Mouse (Mus musculus): ENCODE results near the gene Cacnb4.

- no peak for TF ChIP-seq CTCF (conservative IDR thresholded peaks at IDR 0.05; ENCODE audit: low read length)
- no peak for TF ChIP-seq NANOG (IDR thresholded peaks at IDR 0.05; ENCODE audit: borderline replicate concordance, low read length)
- TF ChIP-seq POU5F1 (IDR thresholded peaks at IDR 0.05; ENCODE audit: borderline replicate concordance, low read length) = no peak
Observed at GRCm38 (mm10) chr2:52548401-52548800, 128.2 kb downstream of the Cacnb4 start.
